Mouse (Mus musculus) neural tube, embryonic 11.5 days (tissue): ENCODE measurements around the gene Cipc. TPM values are rescaled to one million over a fixed set of nuclear protein-coding genes. Genes with fewer than 3 reads are reported as not detected.

Experiments used
- ATAC-seq: fragments of 200-750 bp; cut with Nextera tagmentation; 2 replicates; pipeline ENCODE4 v1.8.0; 2017; ENCODE audit warnings: moderate number of reproducible peaks, mild to moderate bottlenecking, moderate TSS enrichment, moderate library complexity; ENCODE audit not compliant: insufficient read depth, low FRiP score, low TSS enrichment
- DNase-seq: peaks from one replicate; pipeline ENCODE4 v3.0.0-alpha.2; 2015; ENCODE audit warnings: low spot score
- H3K27ac ChIP-seq: fragments of 300-500 bp; sonication (generic); 2 replicates; pipeline ENCODE4 v1.5.1; 2014; ENCODE audit warnings: low read depth, mild to moderate bottlenecking, low read length
- H3K27me3 ChIP-seq: fragments of 300-500 bp; sonication (generic); 2 replicates; pipeline ENCODE4 v1.6.1; 2014; ENCODE audit warnings: mild to moderate bottlenecking, low read length, mixed read lengths; ENCODE audit not compliant: control insufficient read depth, insufficient read depth
- H3K36me3 ChIP-seq: fragments of 300-500 bp; sonication (generic); 2 replicates; pipeline ENCODE4 v1.6.1; 2014; ENCODE audit warnings: mild to moderate bottlenecking, low read length, moderate library complexity, mixed read lengths; ENCODE audit not compliant: control insufficient read depth, insufficient read depth
- H3K4me1 ChIP-seq: fragments of 300-500 bp; sonication (generic); 2 replicates; pipeline ENCODE4 v1.6.1; 2014; ENCODE audit warnings: low read length, mixed read lengths; ENCODE audit not compliant: control insufficient read depth, insufficient read depth
- H3K4me2 ChIP-seq: fragments of 300-500 bp; sonication (generic); 2 replicates; pipeline ENCODE4 v1.6.1; 2014; ENCODE audit warnings: low read depth, mild to moderate bottlenecking, moderate library complexity
- H3K4me3 ChIP-seq: fragments of 300-500 bp; sonication (generic); 2 replicates; pipeline ENCODE4 v1.5.1; 2014; ENCODE audit warnings: low read depth, low read length
- H3K9ac ChIP-seq: fragments of 300-500 bp; sonication (generic); 2 replicates; pipeline ENCODE4 v1.6.1; 2014; ENCODE audit warnings: mild to moderate bottlenecking, low read length
- H3K9me3 ChIP-seq: fragments of 300-500 bp; sonication (generic); 2 replicates; pipeline ENCODE4 v1.6.1; 2016; ENCODE audit warnings: low read length; ENCODE audit not compliant: control insufficient read depth
- WGBS: fragments of 180-500 bp; shearing (Covaris S2); extraction: QIAGEN DNeasy Blood & Tissue Kit; methylation state at CpG from one replicate; pipeline ENCODE4 v1.1.7; 2014; 5-methylcytosine and 5-hydroxymethylcytosine counted together
- polyA plus RNA-seq: library from polyadenylated mRNA; unstranded; fragments of >200 nt; fragmentation: Nextera tagmentation; extraction: Ambion mirVana; gene quantifications from 2 replicates; pipeline ENCODE4 v1.2.1, GENCODE M21; 2014

Cipc gene
- polyA plus RNA-seq, 1 experiment from 2014 or later = 40.1 TPM

GRCm38 (mm10) chr12:86950161-86950960 lies 3.5 kb downstream of the Cipc start:
- Histone ChIP-seq H3K4me1 (peaks cover 8% of the 10 kb centered on the region; the same call in 1 of the 2 replicates), H3K4me3 (no peak overlapping the region), H3K27me3 (no peaks in the 10 kb centered on the region), H3K36me3 (peaks cover 8% of the 10 kb centered on the region), H3K27ac (no peak overlapping the region), H3K9ac (no peak overlapping the region), H3K4me2 (no peak overlapping the region), H3K9me3 (no peaks in the 10 kb centered on the region)
- 85% methylated on average over 16 of the region's 16 CpGs for WGBS
- ATAC-seq = no peak
- no peak for DNase-seq

GRCm38 (mm10) chr12:86950961-86951360 lies 4.1 kb downstream of the Cipc start:
- Histone ChIP-seq H3K9ac (no peak overlapping the region), H3K4me3 (no peak overlapping the region), H3K4me1 (peaks cover 6% of the 10 kb centered on the region; the same call in 1 of the 2 replicates), H3K36me3 (peaks cover 13% of the 10 kb centered on the region), H3K9me3 (no peaks in the 10 kb centered on the region), H3K27ac (no peak overlapping the region), H3K27me3 (no peaks in the 10 kb centered on the region), H3K4me2 (no peak overlapping the region)
- WGBS = 97% methylated on average over 3 of the region's 3 CpGs
- no peak for ATAC-seq
- no peak for DNase-seq

GRCm38 (mm10) chr12:86952331-86952850 lies 5.5 kb downstream of the Cipc start:
- H3K4me1 ChIP-seq = peaks cover 5% of the 10 kb centered on the region; the same call in 1 of the 2 replicates

GRCm38 (mm10) chr12:86955894-86956293 lies 9.1 kb downstream of the Cipc start:
- no peaks in the 10 kb centered on the region for H3K4me1 ChIP-seq
- no peak overlapping the region for H3K4me3 ChIP-seq
- no peak for DNase-seq
- no peak overlapping the region for H3K9ac ChIP-seq
- peaks cover 23% of the 10 kb centered on the region for H3K36me3 ChIP-seq
- no peak overlapping the region for H3K4me2 ChIP-seq
- ATAC-seq = no peak
- no peak overlapping the region for H3K27ac ChIP-seq
- WGBS = 100% methylated on average over 2 of the region's 2 CpGs
- no peaks in the 10 kb centered on the region for H3K27me3 ChIP-seq
- H3K9me3 ChIP-seq = no peaks in the 10 kb centered on the region

More at GRCm38 (mm10) chr12:86952331-86952850, 5.5 kb downstream of the Cipc start:
- Histone ChIP-seq H3K27ac (no peak overlapping the region), H3K4me2 (no peak overlapping the region), H3K27me3 (no peaks in the 10 kb centered on the region), H3K9me3 (no peaks in the 10 kb centered on the region), H3K4me3 (no peak overlapping the region), H3K36me3 (peaks cover 14% of the 10 kb centered on the region), H3K9ac (no peak overlapping the region)
- WGBS = 90% methylated on average over 10 of the region's 10 CpGs
- no peak for DNase-seq
- ATAC-seq = no peak

GRCm38 (mm10) chr12:86958558-86958957 lies 11.7 kb downstream of the Cipc start:
- Histone ChIP-seq H3K4me2 (no peak overlapping the region), H3K4me1 (no peaks in the 10 kb centered on the region), H3K9ac (no peak overlapping the region), H3K36me3 (peaks cover 30% of the 10 kb centered on the region), H3K27ac (no peak overlapping the region), H3K9me3 (no peaks in the 10 kb centered on the region), H3K4me3 (no peak overlapping the region), H3K27me3 (no peaks in the 10 kb centered on the region)
- ATAC-seq = no peak
- no peak for DNase-seq
- 94% methylated on average over 5 of the region's 5 CpGs for WGBS

GRCm38 (mm10) chr12:86959661-86960060 lies 12.8 kb downstream of the Cipc start:
- 95% methylated on average over 5 of the region's 5 CpGs for WGBS

GRCm38 (mm10) chr12:86960138-86960537 lies 13.3 kb downstream of the Cipc start:
- no peaks in the 10 kb centered on the region for H3K27me3 ChIP-seq
- H3K4me3 ChIP-seq = no peak overlapping the region
- WGBS = 86% methylated on average over 15 of the region's 15 CpGs
- no peaks in the 10 kb centered on the region for H3K4me1 ChIP-seq
- no peak overlapping the region for H3K9ac ChIP-seq
- no peaks in the 10 kb centered on the region for H3K9me3 ChIP-seq
- H3K36me3 ChIP-seq = peaks cover 25% of the 10 kb centered on the region
- DNase-seq (no peak), ATAC-seq (no peak)
- H3K27ac ChIP-seq = no peak overlapping the region
- no peak overlapping the region for H3K4me2 ChIP-seq

More at GRCm38 (mm10) chr12:86959661-86960060, 12.8 kb downstream of the Cipc start:
- Histone ChIP-seq H3K4me3 (no peak overlapping the region), H3K36me3 (peaks cover 26% of the 10 kb centered on the region), H3K27me3 (no peaks in the 10 kb centered on the region), H3K27ac (no peak overlapping the region), H3K4me2 (no peak overlapping the region), H3K9ac (no peak overlapping the region), H3K9me3 (no peaks in the 10 kb centered on the region), H3K4me1 (no peaks in the 10 kb centered on the region)
- ATAC-seq = no peak
- no peak for DNase-seq

GRCm38 (mm10) chr12:86960791-86961335 lies 14.0 kb downstream of the Cipc start:
- WGBS = 94% methylated on average over 3 of the region's 3 CpGs
- Histone ChIP-seq H3K36me3 (peaks cover 21% of the 10 kb centered on the region), H3K27me3 (no peaks in the 10 kb centered on the region), H3K27ac (no peak overlapping the region), H3K9ac (no peak overlapping the region), H3K9me3 (no peaks in the 10 kb centered on the region), H3K4me2 (no peak overlapping the region), H3K4me3 (no peak overlapping the region), H3K4me1 (no peaks in the 10 kb centered on the region)
- ATAC-seq (no peak), DNase-seq (no peak)
